Mouse (Mus musculus) megakaryocyte, embryonic 14.5 days (primary cell): ENCODE measurements at regions not wholly inside any gene's neighbourhood (a gene's known extent, or its start where the extent isn't known, plus 50 kb on each side); places are given as distances from the start of the nearest gene placed in this dataset.

Source experiments
- FLI1 ChIP-seq: IDR thresholded peaks from 2 replicates; pipeline ENCODE4 v1.6.1; 2012; ENCODE audit warnings: low read length, inconsistent platforms, mixed read lengths
- GATA1 ChIP-seq: IDR thresholded peaks from 3 replicates; pipeline ENCODE4 v1.6.1; 2012; ENCODE audit warnings: mixed read lengths, low read length, inconsistent platforms, borderline replicate concordance

DNA sequence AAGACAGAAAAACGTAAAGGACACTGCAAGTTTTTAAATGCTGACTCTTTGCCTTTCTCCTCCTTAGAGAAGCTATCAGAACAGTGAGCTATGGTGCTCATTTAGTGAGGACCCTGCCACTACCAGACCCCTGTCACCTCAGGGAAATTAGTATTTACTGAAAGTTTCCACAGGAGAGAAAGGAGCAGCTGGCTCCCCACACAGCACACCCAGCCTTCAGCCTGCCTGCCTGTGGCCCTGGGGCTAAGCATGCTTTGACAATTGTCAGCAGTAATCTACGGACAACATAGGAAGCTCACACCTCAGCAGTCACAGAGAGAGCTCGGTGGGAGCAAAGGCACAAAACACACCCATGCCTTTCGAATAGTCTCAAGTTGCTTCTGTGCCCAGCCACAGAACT, 625.9 kb upstream of the Map3k7 start:
- TF ChIP-seq FLI1, result no peak
- TF ChIP-seq GATA1, result no peak
